Mouse (Mus musculus) layer of hippocampus, adult 2 months (tissue): ENCODE results near the gene Celf5. TPM values are rescaled to one million over a fixed set of nuclear protein-coding genes. Genes with fewer than 3 reads are reported as not detected.
A peak's percentile ranks its signal among the peaks of the same experiment; 100 is the strongest.

Source experiments
- DNase-seq, 2 experiments: peaks; one replicate each; pipeline ENCODE4 v3.0.0; 2022; ENCODE audit warnings: low spot score in 2 of 2
- H3K27ac ChIP-seq: fragments of 200-600 bp; 2 replicates; pipeline ENCODE4 v1.8.1; 2022
- H3K4me3 ChIP-seq: fragments of 200-600 bp; 2 replicates; pipeline ENCODE4 v1.8.1; 2022; ENCODE audit warnings: mild to moderate bottlenecking
- CTCF ChIP-seq: fragments of 200-600 bp; conservative IDR thresholded peaks from 2 replicates; pipeline ENCODE4 v1.8.1; 2022; ENCODE audit warnings: antibody characterized with exemption, mild to moderate bottlenecking, moderate library complexity
- total RNA-seq, 2 experiments: library from RNA; stranded (reverse); gene quantifications; 2 replicates each; pipeline ENCODE4 v1.2.3; 2021

Gene Celf5
- total RNA-seq, 2 experiments from 2014 or later: 286 to 287 TPM

DNA sequence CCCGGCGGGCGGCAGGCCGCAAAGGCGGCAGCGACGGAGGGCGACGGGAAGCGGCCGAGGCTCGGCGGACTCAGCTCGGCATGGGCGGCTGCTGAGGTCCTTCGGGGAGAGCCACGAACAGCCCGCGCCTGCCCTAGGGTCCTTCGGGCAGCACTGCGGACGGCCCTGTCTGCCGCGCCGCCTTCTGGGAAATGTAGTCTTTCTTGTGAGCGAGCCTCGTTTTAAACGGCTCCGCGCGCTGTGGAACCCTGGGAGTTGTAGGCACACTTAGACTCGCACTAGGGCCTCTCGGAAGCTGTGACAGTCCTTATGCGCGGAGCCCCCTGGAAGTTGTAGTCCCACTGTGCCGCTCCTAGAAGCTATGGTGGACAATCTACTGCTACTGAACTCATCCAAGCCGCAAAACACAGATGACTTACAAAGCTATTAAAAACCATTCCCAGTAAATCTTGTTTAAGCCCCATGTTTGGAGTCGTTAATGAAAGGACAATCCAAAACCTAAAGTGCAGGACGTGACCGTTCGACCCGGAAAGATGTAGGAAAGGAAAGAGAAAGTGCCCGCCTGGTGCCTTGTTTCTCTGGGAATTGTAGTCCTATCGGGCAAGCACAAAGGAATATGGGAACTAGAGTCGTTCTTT is 13.9 kb upstream of the Celf5 start, which contains the start of gene Ncln:
TSS of gene Ncln (minus strand) at position 129 of the 638 bp plus-strand sequence.
- peak within 1 kb of the TSS; percentile 97 for H3K27ac ChIP-seq
- peak within 1 kb of the TSS; percentile 91 for H3K4me3 ChIP-seq
- TF ChIP-seq CTCF: no peak; the same call in 1 of the 2 replicates
- peak; percentile 97 to 99 for DNase-seq

GRCm38 (mm10) chr10:81495616-81496263 is 13.2 kb upstream of the Celf5 start:
- no peak for DNase-seq
- H3K4me3 ChIP-seq: peak overlapping the region; percentile 91
- H3K27ac ChIP-seq: peak overlapping the region; percentile 97
- no peak for TF ChIP-seq CTCF

DNA sequence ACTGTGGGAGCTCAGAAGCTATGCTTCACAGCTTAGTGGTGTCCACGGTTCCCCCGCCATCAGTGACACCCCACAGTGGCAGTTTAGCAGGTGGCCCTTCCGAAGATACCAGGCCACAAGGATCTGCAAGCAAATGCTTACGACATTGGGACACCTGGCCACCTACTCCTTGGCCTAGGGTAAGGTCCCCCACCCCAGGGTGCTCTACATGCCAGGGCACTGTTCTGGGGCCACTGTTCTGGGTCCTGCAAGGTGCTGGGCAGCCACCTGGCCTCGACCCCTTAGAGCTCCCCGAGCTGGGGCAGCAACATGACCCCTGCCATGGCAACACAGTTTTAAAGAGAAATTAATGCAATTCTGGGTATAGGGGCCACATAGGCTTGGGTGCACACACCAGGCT is 12.6 kb upstream of the Celf5 start:
- peak overlapping the region; percentile 91 for H3K4me3 ChIP-seq
- DNase-seq: no peak
- peak overlapping the region; percentile 97 for H3K27ac ChIP-seq
- TF ChIP-seq CTCF: no peak

DNA sequence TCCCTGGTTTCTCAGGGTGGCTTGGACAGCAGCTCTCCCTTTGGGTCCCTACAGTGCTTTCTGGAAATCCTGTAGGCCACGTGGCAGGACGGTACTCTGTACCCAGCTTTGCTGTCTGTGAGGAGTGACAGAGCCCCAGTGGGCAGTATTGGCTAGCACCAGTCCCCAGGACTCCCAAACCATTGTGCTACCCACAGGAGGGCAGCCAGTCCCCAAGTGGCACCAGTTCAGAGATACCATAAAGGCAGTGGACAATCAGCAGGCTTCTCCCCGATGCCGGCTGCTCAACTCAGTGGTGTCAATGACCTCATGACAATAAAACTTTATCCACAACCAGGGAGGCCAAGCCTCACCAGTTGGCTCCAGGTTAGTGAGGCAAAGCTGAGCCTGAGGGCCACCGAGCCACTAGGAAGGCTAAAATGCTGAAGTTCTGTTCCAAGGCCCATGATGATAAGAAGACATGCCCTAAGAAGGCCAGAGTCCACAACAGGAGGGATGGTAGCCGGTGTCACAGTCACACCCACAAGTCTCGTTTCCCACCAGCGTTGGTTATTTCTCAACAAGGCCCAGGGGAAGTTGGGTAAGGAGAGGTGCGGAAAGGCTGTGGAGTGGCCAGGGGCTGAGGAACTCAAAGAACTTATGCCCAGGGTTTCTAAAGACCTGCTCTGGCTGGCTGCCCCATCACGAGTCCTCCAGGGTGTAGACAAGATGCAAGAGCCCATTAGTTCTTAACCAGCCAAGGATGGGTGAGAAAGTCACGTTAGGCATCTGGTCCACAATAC is 11.9 kb upstream of the Celf5 start:
- Histone ChIP-seq H3K27ac (no peak overlapping the region), H3K4me3 (no peak overlapping the region)
- DNase-seq: no peak
- TF ChIP-seq CTCF: no peak

DNA sequence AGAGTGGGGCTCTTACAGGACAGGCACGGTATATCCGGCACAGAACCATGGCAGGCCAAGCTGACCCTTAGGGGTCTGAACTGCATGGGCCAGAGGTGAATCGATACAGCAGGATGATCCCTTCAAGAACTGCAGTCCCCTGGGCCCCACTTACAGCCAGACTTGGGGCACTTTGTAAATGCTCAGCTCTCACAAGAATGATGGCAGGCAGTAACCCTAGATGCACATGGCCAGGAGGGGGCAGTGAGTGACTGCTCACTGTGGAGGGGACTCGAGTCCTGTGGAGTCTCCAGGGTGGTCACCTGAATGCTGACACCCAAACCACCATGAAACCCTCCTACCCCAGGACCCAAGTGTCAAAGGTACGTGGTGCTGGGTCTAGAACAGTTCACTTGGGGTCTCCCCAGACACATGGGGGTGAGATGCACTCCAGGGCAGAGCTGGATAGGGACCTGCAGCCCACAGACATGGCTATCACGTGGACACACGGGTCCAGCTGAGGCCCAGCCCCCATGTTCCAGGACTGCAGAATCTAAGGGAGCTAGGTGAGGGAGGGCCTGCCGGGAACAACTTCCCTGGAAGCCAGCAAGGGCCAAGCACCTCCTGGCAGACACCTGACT is 11.2 kb upstream of the Celf5 start:
- no peak overlapping the region for H3K27ac ChIP-seq
- peak; percentile 47 for TF ChIP-seq CTCF
- H3K4me3 ChIP-seq: no peak overlapping the region
- DNase-seq: no peak

GRCm38 (mm10) chr10:81492606-81493240 is 10.2 kb upstream of the Celf5 start:
- no peak overlapping the region for H3K27ac ChIP-seq
- H3K4me3 ChIP-seq: no peak overlapping the region
- no peak for DNase-seq
- TF ChIP-seq CTCF: no peak

DNA sequence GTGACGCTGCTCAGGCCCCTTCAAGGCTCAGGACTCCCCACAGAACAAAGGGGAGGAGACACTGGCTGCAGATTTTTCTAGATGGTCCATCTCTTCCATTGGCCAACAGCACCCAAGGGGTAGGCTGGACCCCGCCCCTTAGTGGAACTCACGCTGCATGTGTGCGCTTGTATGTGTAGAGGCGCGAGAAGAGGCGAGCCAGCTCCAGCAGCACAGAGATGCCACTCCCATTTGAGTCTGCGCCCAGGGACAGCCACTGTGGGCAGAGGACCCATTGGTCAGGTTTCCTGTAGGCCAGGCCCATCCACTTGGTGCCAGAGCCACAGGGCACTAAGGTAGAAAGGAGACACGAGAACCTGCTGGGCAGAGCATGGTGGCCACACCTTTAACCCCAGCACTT is 8.5 kb upstream of the Celf5 start:
- DNase-seq: no peak
- no peak overlapping the region for H3K4me3 ChIP-seq
- TF ChIP-seq CTCF: no peak
- no peak overlapping the region for H3K27ac ChIP-seq

DNA sequence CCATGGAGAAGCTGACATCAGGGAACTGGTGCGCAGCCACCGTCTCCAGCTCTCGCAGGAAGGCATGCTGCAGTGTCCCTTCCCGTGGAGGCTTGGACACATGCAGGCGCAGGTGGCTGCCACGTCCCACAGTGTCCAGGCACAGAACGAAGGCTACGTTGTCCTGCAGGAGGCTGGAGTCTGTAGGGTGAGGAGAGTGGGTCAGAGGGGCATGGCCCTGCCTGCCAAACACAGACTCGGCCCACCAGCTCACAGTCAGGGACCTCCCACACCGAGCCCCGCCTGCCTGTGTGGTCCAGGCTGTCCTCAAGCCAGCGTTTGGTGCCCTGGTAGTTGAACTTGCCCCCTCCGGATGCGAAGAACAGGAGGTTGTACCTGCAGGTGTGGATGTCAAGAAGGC is 7.4 kb upstream of the Celf5 start:
- no peak for TF ChIP-seq CTCF
- no peak overlapping the region for H3K4me3 ChIP-seq
- no peak for DNase-seq
- H3K27ac ChIP-seq: no peak overlapping the region

DNA sequence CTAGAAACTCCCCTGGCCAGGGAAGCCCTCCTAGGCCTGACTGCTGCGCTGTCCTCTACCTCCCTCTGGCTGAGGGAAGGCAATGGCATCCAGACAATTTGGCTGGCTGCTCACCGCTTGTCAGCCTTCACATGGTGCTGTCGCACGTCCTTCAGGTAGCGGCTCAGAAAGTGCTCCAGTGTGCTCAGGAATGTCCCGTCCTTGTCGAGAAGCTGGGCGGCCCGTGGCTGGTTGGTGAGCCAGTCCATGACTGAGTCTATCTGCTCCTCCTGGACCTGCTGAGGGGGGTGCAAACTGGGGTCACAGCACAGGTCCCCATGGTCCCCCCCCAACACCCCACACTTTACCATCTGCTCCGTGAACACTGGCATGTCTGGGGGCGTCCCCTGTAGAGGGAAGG is 5.6 kb upstream of the Celf5 start:
- Histone ChIP-seq H3K4me3 (no peak overlapping the region), H3K27ac (no peak overlapping the region)
- 0 out of 2 replicates have a peak, but pooled peaks have one; percentile 22 for TF ChIP-seq CTCF
- no peak for DNase-seq

DNA sequence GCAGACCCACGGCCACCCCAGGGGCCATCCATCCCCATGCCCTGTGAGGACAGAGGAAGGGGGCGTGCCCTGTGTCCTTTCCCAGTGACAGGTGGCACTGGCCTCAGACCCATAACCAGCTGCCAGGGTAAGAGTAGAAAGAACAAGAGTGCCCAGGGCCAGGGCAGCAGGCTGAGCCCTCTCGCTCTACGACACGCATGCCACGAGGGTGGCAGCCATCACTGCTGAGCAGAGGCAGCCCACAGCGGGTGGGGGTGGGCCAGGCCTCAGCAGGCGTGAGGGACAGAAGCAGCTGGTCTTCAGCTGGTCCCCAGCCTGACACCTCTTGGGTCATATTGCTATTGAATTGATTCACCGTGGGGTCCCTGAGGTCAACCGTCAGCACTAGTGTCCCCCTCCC is 4.0 kb upstream of the Celf5 start:
- Histone ChIP-seq H3K27ac (no peak overlapping the region), H3K4me3 (no peak overlapping the region)
- no peak for TF ChIP-seq CTCF
- DNase-seq: no peak

DNA sequence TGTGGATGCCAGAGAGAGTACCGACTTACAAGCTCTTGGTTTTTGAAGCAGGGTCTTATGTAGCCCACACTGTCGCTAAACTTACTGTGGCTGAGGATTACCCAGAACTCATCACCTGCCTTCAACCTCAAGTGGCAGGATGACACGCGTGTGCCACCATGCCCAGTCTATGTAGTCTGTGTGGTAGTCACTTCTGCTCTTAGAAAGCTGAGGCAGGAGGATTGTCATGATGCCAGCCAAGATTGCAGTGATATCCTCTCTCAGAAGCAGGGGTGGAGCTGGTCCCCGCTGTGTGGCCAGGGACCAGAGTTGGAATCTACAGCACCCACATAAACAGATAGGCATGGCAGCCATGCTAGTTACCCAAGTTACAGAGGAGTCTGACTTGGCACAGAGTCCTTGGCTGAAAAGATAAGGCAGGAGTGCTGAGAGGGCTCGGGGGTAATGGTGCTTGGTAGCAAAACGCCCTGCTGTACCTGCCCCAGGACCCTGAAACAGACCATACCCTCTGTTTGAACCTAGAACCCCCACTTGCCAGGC is 3.0 kb upstream of the Celf5 start:
- H3K4me3 ChIP-seq: no peak overlapping the region
- no peak for DNase-seq
- no peak for TF ChIP-seq CTCF
- H3K27ac ChIP-seq: peak overlapping the region; percentile 23; the same call in 1 of the 2 replicates

DNA sequence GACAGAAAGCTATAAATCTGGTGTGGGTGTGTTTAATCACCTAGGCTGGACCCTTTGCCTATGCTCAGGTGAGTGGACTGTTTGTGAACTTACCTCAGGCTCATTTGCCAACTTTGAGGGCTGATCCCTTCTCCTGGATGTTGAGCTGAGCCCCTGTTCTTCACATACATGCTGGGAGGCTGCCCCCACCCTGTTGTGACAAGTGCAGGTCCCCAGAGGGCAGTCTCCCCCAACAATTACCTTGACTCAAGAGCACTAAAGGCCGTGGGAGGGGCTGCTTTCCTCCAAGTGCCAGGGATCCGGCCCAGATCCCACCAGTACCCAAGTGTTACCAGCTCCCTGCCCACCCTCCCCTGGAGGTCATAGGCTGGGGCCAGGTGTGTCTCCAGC is 2.5 kb upstream of the Celf5 start:
- DNase-seq: no peak
- Histone ChIP-seq H3K27ac (peak overlapping the region; percentile 73), H3K4me3 (no peak overlapping the region)
- TF ChIP-seq CTCF: peak; percentile 60
